Mouse (Mus musculus): Measurements from ENCODE around the gene Gsap.
"Not testable (repeated sequence)": the region's sequence is repeated elsewhere in the genome, so short reads cannot be mapped to it uniquely, and the experiment has no call there.

Gene Gsap

GRCm38 (mm10) chr5:21183046-21183445, 3.0 kb upstream of the Gsap start:
- not testable (repeated sequence) for DNase-seq

GRCm38 (mm10) chr5:21186821-21187220, 766 bp downstream of the Gsap start:
- DNase-seq, result no peak

GRCm38 (mm10) chr5:21188435-21188834, 2.4 kb downstream of the Gsap start:
- DNase-seq, result no peak

- DNase-seq, result no peak
Measured at GRCm38 (mm10) chr5:21189036-21189435, 3.0 kb downstream of the Gsap start.

GRCm38 (mm10) chr5:21189460-21189859, 3.4 kb downstream of the Gsap start:
- DNase-seq, result no peak

GRCm38 (mm10) chr5:21203504-21203903, 17.4 kb downstream of the Gsap start:
- no peak for DNase-seq

- no peak for DNase-seq
Measured at GRCm38 (mm10) chr5:21204157-21204556, 18.1 kb downstream of the Gsap start.

- no peak for DNase-seq
Measured at GRCm38 (mm10) chr5:21206014-21206413, 20.0 kb downstream of the Gsap start.

- no peak for DNase-seq
Measured at GRCm38 (mm10) chr5:21211406-21211805, 25.4 kb downstream of the Gsap start.

GRCm38 (mm10) chr5:21212933-21213332, 26.9 kb downstream of the Gsap start:
- no peak for DNase-seq

- DNase-seq, result no peak
Measured at GRCm38 (mm10) chr5:21213801-21214200, 27.7 kb downstream of the Gsap start.

GRCm38 (mm10) chr5:21217453-21218294, 31.6 kb downstream of the Gsap start:
- no peak for DNase-seq

- DNase-seq, result no peak
Measured at GRCm38 (mm10) chr5:21232876-21233275, 46.8 kb downstream of the Gsap start.

- no peak for DNase-seq
Measured at GRCm38 (mm10) chr5:21244575-21244974, 58.5 kb downstream of the Gsap start.

- DNase-seq, result no peak
Measured at GRCm38 (mm10) chr5:21245241-21245640, 59.2 kb downstream of the Gsap start.

- DNase-seq, result no peak
Measured at GRCm38 (mm10) chr5:21246794-21247193, 60.7 kb downstream of the Gsap start.

GRCm38 (mm10) chr5:21247916-21248315, 61.9 kb downstream of the Gsap start:
- peak; percentile 18 for DNase-seq

- DNase-seq, result no peak
Measured at GRCm38 (mm10) chr5:21248834-21249233, 62.8 kb downstream of the Gsap start.

GRCm38 (mm10) chr5:21254731-21255525, 68.9 kb downstream of the Gsap start:
- DNase-seq, result no peak

GRCm38 (mm10) chr5:21255551-21256132, 69.6 kb downstream of the Gsap start:
- no peak for DNase-seq

- no peak for DNase-seq
Measured at GRCm38 (mm10) chr5:21257126-21257525, 71.1 kb downstream of the Gsap start.

- no peak for DNase-seq
Measured at GRCm38 (mm10) chr5:21257806-21258205, 71.8 kb downstream of the Gsap start.

GRCm38 (mm10) chr5:21260746-21261145, 74.7 kb downstream of the Gsap start:
- DNase-seq, result no peak
